Mouse (Mus musculus): ENCODE data around the gene Dtnb.

- TF ChIP-seq POLR2A (IDR thresholded peaks at IDR 0.05; ENCODE audit: borderline replicate concordance, low read depth, low read length) = no peak
- no peak for TF ChIP-seq CTCF (IDR thresholded peaks at IDR 0.05; ENCODE audit: low read depth, low read length)
Observed at GRCm38 (mm10) chr12:3783196-3783825, 211.1 kb downstream of the Dtnb start.

Measured in bone marrow macrophage, adult 2 months (primary cell).